Mouse (Mus musculus) cerebellum, postnatal 25 days (tissue): ENCODE measurements around the gene Adat3.

Experiments used
- DNase-seq, 2 experiments: peaks; one replicate each; pipeline ENCODE4 v3.0.0; 2021; ENCODE audit warnings: mixed read lengths in 2 of 2

Gene Adat3

DNA sequence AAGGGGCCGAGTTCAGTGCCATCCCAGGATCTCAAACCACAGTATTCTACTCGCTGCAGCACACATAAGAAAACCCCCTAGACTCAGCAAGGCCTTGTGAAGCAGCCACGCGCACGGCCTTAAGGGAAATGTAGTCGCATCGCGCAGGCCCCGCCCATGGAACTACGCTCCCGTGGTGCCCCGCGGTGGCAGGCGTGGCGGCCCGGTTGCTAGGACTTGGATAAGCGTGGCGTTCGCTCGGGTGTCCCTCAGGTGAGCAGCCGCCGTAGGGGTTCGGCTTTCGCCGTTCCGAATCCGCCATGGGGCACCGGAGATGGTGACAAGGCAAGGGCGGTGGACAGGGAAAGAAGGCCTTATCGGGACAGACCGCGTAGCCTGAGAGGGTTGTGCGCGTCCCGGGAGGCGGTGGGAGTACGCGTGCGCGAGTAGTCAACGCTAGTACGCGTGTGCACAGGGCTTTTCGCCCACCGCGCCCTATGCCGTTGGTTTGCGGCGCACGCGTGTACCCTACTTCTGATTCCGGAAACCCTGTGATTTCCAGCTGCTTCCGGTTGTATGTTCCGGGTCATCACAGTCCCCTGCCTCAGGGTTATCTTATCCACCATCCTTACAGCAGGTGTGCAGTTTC is at the start of gene Adat3, which contains the start of gene Scamp4:
TSS of gene Adat3 (plus strand) at position 183 of the 628 bp plus-strand sequence.
TSS of gene Scamp4 (plus strand) at position 175 of the 628 bp plus-strand sequence.
- DNase-seq = peak; percentile 97 to 98

- peak in 1 of 2 experiments; percentile 15 for DNase-seq
Observed at GRCm38 (mm10) chr10:80553575-80553974, 49.1 kb upstream of the Adat3 start.

DNA sequence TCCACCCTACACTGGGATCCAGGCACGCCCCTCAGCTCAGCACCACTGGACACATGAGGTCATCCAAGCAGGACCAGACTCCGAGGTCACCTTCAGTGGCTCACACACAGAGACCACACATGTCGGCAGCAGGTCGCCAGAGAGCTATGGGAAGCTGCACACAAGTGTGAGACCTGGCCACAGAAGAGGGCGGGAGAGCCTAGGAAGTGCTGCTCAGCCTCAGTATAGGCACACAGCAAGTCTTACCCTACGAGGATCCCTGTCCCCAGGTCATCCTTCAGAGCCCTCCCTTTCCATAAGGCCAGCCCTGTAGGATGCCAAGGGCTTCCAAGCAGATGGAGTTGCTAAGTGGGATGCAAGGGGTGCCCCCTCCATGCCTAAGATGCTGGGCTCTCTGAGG is 48.7 kb upstream of the Adat3 start:
- no peak for DNase-seq

DNA sequence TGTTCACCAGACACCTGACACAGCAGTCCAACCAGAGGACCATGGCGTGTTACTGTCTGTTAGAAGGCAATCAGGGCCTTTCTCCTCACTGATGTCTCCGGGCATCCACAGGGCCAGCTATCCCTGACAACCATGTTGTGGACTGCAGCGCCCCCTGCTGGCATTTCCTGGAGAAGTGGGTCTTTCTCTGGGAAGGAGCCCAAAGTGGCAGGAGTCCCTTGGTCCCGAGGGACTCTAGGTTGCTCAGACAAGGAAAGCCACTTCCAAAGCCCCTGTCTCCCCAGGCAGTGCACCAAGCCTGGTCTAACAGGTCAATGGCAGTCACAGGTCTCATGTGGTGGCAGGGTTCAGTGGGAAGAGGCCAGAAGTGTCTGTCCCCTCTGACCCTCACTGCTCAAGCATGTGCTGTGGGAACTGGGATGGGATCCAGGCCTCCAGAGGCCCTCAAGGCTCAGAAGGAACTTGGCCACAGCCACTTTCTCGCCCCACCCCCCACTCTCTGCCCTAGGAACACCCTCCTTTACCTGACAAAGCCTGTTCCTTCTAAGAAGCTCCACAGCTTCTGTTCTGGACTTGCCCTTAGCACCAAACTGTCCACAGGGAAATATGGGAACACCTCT is 45.2 kb upstream of the Adat3 start:
- peak; percentile 85 to 91 for DNase-seq

DNA sequence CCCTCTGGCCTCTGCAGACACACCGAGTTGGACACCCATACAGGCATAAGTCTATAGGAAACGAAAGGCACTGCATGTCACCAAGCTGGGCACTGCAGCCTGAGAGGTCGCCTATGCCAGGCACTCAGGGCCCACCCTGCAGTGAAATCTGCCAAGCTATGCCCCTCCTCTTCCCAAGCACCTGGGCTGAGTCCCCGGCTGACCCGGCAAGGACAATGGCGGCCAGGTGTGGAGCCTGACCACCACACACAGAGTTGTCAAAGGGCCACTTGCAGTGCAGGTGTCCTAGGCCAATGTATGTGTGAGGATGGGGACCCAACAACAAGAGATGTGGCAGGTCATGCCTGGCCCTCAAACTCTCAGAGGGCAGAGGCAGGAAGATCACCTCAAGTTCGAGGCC is 43.2 kb upstream of the Adat3 start:
- DNase-seq = no peak

- no peak for DNase-seq
Observed at GRCm38 (mm10) chr10:80560621-80561020, 42.1 kb upstream of the Adat3 start.

GRCm38 (mm10) chr10:80561116-80561944 is 41.4 kb upstream of the Adat3 start, which contains the start of gene Rexo1:
Rexo1 (minus strand) TSS chr10:80561560.
- DNase-seq = peak; percentile 95 to 96

DNA sequence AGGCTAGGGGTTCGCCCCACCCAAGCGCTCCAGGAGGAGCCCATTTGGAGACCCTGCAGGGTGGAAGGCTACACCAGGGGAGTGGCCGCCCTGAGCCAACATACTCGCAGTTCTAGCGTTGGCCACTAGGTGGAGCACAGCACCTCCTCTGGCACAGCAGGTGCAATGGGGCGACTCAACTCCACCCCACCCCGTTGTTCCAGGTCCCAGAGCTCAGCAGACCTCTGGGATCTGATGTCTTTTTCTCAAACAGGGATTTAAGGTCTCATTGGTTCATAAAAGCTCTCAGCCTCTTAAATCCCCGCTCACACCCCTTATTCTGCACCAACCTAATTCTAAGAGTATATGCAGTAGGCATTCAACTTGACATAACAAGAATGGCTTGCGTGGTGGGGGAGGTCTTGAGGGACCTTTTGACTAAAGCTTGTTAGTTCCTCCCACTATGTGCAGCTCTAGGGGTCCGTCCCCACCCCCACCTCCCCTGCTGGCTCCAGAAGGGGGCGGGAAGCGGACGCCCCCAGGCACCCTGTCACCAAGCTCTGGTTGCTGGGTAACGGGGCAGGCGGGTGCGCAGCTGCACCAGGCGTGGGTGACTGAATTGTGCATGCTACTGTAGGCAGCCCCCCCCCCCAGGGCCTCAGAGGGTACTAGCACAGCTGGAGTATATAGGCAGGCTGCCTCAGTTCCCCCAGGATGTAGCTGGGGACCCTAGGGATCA is 36.1 kb upstream of the Adat3 start:
- peak; percentile 92 to 96 for DNase-seq

GRCm38 (mm10) chr10:80568876-80569275 is 33.8 kb upstream of the Adat3 start:
- DNase-seq = no peak

GRCm38 (mm10) chr10:80569664-80570066 is 33.0 kb upstream of the Adat3 start:
- no peak for DNase-seq

GRCm38 (mm10) chr10:80570419-80570818 is 32.3 kb upstream of the Adat3 start:
- DNase-seq = no peak

DNA sequence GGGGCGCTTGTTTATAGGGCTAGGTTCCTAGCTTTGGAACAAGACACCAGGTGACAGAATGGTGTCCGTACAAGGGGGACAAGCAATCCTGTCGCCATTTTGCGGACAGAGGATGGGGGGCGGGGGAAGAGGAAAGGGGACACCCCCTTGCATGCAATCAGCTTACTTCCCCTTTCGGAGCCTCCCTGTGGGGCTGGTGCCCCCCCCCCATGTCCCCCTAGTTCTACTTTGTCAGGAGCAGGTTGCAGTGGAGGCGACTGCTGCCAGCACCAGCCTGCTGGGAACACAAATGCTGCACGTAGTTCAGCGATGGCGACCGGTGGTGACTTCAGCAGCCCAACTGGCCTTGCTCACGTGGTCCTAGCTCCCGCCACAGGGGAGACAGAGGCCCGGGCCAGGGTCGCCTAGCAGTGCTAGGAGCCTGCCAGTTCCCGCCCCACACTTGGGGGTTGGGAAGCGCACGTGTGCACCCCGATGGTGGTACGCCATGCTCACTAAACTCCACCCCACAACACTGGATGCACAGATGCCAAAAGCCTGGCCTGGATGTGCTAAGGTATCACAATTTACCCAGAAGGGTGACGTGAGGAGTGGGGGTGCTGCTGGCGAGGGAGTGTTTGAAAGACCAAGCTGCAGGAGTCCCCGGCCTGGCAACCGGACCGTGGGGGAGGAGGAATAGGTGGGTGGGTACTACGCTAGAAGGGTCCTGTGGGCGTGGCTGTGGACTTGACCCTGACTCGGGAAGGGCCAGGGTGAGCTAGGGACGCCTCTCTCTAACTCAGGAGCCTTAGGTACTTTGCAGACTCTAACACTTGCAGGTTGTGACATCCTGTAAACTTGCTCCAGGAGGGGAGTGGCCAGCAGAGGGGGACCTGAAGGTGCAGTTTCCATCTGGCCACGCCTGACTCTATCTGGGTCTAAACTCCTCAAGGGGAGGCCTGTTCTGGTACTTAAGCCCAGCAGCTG is 31.5 kb upstream of the Adat3 start:
- DNase-seq = peak; percentile 51 to 70

DNA sequence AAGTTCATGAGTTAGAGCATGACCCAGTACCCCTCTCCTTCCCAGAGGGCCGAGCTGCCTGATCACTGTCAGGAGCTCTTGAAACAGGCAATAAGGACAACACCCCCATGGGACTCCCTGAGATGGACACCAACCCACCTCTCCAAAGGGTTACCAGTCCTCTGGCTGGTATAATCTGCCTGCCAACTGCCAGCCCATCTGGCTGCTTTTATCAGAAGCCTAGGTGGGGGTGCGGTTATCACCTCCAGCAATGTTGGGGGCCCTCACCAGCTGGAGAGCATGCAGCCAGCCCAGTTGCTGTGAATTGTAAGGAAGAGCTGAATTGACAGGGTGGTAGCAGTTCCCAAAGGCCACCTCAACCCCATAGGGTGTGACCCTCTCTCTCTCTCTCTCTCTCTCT is 30.2 kb upstream of the Adat3 start:
- DNase-seq = no peak

GRCm38 (mm10) chr10:80573944-80574343 is 28.7 kb upstream of the Adat3 start:
- peak in 1 of 2 experiments; percentile 11 for DNase-seq

GRCm38 (mm10) chr10:80574896-80575295 is 27.8 kb upstream of the Adat3 start:
- DNase-seq = no peak

DNA sequence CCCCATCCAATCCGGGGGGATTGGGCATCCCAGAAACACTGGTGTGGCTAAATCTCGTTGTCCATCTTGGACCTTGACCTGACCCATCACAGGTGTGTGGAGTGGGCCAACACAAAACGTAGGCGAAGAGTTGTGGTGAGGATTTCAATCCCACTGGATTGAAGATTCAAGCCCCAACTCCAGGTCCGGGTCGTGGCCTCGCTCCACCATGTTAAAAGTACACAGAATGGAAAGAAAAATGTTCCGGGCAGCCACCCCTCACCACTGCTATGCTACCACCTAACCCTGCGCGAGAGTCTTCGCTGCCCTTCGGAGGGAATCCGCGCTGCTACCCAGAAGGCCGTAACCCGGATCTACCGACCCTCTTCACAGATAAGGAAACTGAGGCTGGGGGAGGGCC is 26.8 kb upstream of the Adat3 start:
- no peak for DNase-seq

DNA sequence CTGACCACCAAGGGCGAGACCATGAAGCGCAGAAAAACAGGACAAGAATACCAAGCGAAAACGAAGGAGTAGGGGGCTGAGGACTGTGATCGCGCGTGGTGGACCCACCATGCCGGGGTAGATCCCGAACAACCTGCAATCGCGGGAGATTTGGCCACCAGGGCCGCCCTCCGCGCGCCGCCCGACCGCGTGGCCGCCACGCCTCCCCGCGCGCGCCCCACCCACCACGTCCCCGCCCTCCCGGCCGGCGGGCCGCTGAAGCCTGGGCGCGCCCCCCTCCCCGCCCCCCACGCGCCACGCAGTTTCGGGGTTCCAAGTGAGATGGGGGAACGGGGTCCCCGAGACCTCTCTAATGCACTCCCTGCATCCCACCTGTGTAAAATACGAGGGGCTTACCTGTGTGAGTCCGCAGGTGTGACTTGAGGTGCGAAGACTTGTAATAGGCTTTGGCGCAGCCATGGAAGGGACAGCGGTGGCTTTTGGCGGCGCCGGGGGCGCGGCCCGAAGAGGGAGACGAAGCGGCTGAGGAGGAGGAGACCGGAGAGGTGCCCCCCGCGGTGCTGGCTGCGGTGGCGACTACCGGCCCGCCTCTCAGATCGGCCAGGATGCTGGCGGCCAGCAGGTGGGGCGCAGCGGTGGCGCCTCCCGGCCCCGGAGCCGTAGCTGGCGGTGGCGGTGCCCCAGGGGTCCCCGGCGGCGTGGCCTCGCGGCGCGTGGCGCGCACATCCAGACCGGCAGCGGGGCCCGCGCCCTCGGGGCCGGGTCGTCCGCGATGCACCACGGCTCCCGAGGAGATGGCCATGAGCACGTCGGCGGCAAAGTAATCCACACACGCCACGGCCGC is 26.1 kb upstream of the Adat3 start:
- DNase-seq = peak; percentile 54 to 75

DNA sequence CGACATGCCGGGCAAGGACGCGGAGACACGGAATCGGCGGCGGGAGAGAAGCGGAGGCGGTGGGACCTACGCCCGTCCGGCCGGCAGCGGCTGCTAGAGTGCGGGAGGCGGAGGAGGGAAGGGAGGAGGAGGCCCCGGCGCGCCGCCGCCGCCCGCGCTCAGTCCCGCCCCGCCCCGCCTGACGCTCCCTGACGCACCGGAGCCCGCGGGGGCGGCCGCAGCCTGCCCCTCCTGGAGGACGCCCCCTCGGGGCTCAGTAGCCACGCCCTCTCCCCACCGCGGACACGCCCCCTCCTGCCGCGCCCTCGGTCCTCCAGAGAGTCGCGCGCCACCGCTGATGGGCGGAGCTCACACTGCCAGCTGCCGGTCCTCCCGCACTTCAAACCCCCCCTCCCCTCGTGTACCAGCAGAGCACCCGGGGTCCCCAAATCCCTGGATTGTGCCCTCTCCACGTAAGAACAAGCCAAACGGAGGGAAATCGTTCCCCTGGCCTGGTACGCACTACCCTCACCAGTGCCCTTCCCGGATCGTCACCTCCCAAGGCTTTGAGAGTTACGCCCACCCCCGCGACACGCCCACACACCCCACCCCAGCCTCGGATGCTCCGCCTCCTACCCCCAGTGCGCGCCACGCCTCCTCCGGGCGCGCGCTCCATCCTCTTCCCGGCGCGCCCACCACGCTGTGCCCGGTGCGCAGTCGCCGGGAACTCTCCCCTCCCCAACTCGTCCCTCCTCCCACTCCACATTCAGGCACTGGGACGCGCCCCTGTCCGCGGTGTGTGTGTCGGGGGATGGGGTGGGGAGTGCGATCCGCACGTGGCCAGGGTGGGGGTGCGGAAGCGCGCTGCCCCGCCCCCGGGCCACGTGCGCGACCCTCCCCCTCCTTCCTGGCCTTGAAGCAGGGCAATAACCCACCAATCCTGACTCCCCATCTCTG is 25.2 kb upstream of the Adat3 start, which contains the start of gene Klf16:
TSS of gene Klf16 (minus strand) at position 127 of the 936 bp plus-strand sequence.
- peak; percentile 85 to 90 for DNase-seq

- DNase-seq = peak; percentile 72 to 80
Observed at GRCm38 (mm10) chr10:80578131-80578750, 24.4 kb upstream of the Adat3 start.
